Mouse (Mus musculus): ENCODE measurements around the gene Spata19.

The Spata19 gene

DNA sequence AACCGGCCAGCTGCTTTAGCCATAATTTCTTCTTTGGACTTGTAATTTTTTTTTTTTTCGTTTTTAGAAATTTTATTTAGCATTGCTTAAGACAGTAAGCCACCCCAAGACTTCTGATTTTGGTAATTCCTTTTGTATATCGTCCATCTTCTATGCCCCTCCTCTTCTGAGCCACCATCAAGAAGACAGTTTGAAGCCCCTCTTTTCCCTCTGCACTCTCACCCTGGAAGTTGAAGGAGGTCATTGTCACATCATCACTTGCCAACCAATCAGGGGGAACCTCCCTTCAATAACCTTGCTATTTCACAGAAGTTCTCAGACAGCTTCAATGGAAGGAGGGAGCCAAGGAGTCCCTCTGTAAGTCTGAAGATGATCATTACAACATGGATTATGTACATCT lies at the start of gene Spata19:
Spata19 (plus strand) TSS at position 301 of the 400 bp plus-strand sequence.
- no peak for DNase-seq

DNA sequence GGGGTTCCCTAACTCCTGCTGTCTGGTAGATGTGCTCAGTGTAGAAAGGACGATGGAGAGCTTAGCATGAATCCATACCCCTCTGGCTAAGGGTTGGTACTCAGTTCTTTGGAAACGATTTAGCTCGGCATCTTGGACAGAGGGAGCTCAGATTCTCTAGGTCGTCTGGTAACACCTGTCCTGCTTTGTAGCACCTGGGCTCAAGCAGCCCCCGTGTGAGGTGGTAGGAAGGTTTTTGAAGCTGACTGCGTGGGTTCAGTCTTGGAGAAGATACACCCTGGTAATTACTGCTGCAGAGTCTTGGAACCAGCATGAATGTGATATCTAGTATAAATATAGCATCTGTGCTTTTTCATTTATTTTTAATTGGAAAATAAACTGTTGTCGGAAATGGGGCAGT lies 43.5 kb upstream of the Spata19 start:
- no peak for DNase-seq

DNA sequence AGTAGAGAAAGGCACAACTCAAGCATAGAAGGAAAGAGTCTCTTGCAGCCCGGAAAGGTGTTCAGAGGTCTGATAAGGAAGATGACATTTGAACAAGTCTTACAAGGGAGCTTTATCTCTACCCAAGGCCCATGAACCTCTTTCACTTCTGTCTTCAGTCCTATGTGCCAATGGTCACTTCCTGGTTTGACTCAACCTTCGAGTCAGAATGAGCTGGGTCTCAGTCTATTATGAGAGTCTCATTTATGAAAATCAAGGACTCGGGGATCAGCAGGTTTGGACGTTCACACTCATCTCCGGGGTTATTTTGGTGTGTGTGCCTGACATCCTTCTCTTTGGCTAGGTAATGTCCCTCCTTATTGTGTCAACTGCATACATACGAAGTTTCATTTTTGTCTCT lies 38.7 kb upstream of the Spata19 start:
- DNase-seq: no peak

DNA sequence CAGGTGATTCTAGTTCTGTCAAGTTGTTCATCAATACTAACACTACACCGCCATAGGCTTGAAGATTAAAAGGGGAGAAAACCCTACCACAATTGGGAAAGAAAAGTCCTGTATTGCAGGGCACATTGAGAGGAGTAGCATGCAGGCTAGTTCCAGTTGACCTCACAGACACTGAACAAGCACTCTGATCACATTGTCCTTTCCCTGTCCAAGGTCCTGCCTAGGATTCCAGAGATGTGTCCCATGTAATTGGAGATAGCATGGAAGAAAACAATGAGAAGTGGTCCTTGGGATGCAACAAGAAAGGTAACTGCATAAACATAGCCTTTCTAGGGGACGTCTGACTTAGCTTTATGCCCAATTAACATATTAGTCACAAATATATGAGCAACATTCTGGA lies 29.4 kb upstream of the Spata19 start:
- no peak for DNase-seq

DNA sequence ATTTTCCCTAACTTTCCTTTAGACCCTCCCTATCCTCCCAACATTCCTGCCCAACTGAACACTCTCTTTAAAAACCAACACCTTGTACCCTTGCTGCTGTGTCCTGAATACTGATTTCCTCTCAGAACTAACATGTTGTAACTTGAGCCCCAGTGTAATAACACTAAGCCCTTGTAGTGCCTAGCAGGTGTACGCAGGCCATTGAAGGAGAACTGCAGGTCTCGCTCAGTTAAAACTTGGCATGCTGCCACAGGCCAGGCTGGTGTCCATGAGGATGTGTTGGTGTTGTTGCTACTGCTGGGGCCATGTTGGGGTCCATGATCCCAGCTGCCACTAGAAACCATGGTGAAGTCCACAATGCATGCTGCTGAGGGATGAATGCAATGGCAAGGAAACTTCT lies 27.5 kb upstream of the Spata19 start:
- DNase-seq: no peak

DNA sequence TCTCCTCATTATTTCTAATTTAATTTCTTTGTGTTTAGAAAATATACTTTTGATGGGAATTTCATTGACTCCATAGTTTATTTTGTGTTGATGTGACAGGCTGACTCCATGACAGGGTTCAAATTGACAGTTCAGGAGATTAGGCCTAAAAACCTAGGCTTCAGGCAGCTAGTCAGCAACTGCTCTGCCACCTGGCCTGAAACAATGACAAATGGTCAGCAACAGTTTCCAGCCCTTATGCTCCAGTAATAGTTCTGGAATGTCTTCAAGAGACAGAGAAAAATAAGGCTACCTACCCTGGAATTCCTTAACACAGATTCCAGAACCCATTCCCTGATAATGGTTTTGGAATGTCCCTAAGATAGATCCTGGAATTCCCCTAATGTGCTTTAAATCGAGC lies 20.9 kb upstream of the Spata19 start:
- no peak for DNase-seq

DNA sequence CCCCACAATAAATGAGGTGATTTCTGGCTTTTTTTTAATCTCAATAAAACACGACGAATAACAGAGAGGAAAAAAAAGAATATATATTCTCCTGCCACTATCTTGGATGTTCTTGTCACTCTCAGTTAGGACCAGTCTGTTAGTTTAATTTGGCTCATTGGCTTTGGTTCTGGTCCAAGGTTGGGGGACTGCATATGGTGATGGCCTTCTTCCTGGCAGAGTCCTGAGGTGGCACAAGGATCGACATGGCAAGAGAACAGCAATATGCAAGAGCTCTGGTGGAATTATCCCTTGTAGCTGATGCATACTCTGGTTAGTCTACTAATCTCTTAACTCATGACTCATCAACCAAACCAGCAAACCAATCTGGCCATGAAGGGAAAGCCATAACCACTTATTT lies 9.6 kb upstream of the Spata19 start:
- DNase-seq: no peak

DNA sequence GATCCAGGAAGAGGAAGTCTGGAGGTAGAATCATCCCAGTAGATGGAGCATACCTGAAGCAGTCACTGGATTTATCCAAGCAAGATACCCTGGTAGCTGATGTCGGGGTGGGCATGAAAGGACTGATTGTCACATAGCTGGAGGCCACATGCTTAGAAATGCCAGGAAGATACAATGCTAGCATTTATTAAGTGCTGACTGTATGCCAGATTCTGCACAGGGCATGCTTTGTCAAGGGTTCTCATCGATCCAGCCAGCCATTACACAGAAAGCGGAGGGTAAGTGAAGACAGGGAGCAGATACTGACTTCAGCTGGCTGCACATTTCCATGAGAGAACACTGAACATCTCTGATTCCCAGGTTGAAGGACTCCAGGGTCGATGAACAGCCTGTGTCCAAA lies 4.6 kb downstream of the Spata19 start:
- no peak for DNase-seq

DNA sequence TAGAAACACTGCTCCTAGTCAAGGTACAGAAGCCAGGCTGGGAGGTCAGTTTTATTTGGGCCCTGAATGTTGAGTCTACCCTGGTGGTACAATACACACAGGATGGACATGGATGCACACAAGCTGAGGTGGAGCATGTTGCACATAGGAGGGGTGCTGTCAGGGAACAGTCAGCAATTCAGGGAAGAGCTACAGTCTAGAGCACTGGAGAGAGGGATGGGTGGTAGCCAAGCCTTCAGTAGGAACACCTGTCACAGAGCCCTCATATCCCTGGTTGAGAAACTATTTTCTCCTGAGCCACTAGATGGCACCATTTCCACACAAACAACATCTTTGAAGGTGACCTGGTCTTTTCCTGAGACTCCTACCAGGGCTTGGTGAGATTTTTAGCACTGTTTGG lies 13.1 kb downstream of the Spata19 start:
- DNase-seq: peak; percentile 39

DNA sequence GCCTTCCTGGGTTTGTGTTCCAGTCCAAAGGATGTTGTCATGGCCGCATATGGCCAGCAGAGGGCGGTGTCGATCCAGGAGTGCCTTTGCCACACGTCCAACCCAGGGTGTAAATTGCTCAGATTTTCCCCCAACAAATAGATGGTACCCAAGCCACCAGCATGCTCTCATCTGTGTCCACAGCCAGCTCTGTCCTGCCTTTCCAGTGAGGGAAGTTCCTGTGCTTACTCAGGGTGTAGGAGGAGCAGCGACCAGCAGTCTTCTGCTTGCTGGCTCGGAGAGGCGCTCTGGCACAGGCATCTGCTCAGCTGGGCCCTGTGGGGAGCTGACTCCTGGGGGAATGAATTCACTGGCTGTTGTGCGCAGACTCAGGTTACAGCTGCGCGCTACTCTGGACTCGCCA lies 17.5 kb downstream of the Spata19 start:
- DNase-seq: peak; percentile 72

DNA sequence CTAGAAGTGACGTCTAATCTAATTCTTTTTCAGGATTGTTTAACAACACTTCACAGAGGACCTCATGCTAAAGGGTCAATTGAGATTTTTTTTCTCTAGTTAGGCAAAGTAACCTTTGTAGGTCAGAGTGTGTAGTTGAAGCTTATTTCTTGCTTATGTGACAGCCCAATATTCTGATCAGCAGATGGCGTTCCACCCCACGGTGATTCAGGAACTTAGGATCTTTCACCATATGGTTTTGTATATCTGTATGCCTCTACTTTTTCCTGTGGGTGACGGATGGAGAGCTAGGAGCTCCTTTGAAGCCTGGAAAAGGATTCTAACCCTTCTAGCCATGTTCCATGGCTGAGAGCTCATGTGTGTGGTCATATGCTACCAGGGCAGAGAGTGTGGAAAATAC lies 27.9 kb downstream of the Spata19 start:
- no peak for DNase-seq

DNA sequence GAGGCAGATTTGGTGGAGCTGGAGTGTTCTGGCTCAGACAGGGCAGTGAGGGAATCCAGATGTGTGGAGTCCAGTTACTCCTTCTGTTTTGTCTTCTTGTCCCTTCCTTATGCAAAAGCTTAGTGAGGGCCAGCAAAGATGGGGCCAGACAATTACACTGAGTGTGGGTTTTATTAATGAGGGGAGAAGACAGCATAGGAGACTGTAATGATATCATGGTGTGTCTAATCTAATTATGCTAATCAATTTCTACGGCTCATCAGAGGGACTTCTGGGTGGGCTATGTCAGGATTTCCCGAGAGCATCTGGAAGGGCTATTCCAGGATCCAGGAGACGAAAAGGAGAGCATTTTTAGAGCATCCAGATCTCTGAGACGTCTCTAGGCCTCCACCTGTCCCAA lies 32.0 kb downstream of the Spata19 start:
- DNase-seq: no peak

DNA sequence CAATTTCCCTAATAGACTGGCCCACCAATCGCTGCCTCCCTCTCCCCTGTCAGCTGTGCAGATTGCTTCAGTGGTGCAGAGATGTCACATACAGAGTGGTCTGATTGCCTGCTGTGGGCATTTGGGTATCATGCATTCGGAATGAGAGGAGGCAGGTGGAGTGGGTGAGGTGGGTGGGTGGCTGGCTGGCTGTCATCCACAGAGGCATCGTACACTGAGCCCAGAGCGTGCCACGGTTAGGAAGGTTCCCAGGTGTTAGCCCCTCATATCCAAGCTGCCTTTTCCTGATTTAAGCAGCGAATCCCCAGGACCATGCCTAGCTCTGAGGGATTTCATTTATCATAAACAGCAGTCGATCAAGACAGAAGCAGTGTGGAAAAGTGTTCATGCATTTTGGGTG lies 36.7 kb downstream of the Spata19 start:
- no peak for DNase-seq

DNA sequence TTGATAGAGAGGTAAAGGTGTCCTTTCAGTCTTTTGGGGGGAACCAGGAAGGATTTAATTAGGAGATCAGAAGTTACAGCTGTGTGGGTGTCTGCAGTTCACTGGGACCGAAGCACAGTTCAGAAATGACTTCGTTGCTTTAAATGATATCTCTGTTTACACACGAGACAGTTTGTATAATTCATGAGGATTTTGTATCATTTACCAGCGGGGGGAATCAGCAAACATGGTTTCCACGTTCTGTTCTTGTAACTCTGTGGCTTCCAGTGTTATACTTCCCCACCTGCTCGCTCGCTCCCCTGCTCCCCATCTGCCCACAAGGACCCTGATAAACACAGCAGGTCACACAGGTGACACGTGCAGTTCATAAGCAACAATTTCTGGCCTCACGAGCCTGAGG lies 39.3 kb downstream of the Spata19 start:
- DNase-seq: no peak

DNA sequence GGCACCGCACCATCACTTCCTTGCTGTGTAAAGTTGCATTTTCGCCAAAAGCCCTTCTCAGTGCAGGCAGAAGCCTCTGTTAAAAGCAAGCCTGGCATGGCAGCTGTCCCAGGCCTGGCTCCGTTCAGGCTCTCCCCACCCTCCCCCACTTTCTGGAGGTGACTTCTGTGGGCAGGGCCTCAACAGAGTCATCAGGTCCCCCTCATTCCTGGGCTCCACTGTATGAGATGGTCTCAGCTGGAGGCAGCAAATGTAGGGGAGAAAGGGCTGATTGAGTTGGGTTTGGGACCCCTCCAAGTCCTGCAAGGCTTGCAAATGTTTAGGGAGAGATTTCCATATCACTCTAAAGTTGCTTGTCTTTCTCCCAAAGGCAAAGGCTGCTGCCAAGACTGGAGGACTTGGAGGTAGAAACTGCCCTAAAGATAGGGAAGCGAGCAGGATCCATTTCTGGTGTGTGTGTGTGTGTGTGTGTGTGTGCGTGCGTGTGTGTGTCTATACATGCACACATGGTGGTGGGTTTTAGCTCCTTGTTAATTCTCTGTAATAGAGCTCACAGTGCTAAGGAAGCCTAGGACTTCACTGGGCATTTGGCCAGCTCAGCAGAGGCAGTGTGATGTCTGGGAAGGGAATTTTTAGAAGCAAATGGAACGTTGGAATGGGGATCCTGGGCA lies 40.9 kb downstream of the Spata19 start:
- no peak for DNase-seq

DNA sequence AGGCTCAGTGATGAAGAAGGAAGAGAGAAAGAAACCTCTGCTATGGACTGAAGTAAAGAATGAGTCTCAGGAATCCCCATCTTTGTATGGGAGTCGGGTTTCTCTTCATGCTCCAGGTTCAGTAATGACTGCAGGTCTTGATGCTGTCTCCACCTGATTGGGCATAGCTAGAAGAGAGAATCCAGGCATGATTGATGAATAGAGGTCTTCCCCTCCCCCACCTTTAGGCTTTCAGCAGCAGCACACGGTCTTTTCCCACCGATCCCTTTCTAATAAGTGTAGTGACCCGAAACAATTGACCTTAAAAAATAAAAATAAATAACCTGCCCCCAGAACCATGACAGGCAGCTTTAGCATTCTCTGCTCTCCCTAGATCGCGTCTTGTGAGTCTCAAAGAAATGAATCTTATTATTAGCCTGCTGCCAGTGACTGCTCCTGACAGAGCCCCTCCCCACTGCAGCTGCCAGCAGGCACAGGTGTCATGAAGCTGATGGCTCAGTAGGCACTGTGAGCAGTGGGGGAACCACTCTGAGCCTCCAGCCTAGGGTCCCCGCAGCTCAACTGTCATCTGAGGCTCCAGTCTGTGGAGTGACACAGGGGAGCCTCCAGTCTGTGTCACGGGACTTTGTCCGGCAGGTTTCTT lies 53.3 kb downstream of the Spata19 start:
- DNase-seq: no peak

Data from lung, postnatal 14 days (tissue).